Mouse (Mus musculus) macrophage (primary cell): Measurements from ENCODE around the gene Wbp11. TPM values are rescaled to one million over a fixed set of nuclear protein-coding genes. Genes with fewer than 3 reads are reported as not detected.
A peak's percentile ranks its signal among the peaks of the same experiment; 100 is the strongest.

Experiments
- H3K27ac ChIP-seq: fragments of 350-480 bp; formaldehyde crosslinking; 2 replicates; pipeline ENCODE4 v1.9.0; 2021
- H3K36me3 ChIP-seq: fragments of 350-480 bp; formaldehyde crosslinking; 2 replicates; pipeline ENCODE4 v1.9.0; 2021; ENCODE audit errors: inconsistent target
- H3K4me3 ChIP-seq: fragments of 350-480 bp; formaldehyde crosslinking; 2 replicates; pipeline ENCODE4 v1.9.0; 2021; ENCODE audit errors: inconsistent target
- H3K79me2 ChIP-seq: fragments of 350-480 bp; formaldehyde crosslinking; 2 replicates; pipeline ENCODE4 v1.9.0; 2021; ENCODE audit errors: inconsistent target
- WGBS: methylation state at CpG from one replicate; pipeline ENCODE4 v1.1.7; 2026; ENCODE audit warnings: inconsistent platforms; ENCODE audit not compliant: missing documents; 5-methylcytosine and 5-hydroxymethylcytosine counted together
- polyA plus RNA-seq: library from polyadenylated mRNA; stranded (reverse); fragments of 250-400 nt; gene quantifications from 3 replicates; pipeline ENCODE4 v1.2.4, GENCODE M21; 2018; ENCODE audit warnings: inconsistent platforms

Wbp11 gene
- polyA plus RNA-seq, 1 experiment from 2014 or later: 198 TPM

GRCm38 (mm10) chr6:136820381-136820780, 7.7 kb downstream of the Wbp11 start:
- Histone ChIP-seq H3K4me3 (no peak overlapping the region), H3K36me3 (peaks cover 86% of the 10 kb centered on the region), H3K79me2 (peaks cover 90% of the 10 kb centered on the region), H3K27ac (no peak overlapping the region)
- WGBS: 94% methylated on average over 21 of the region's 21 CpGs

- WGBS: 90% methylated on average over 3 of the region's 3 CpGs
- Histone ChIP-seq H3K36me3 (peaks cover 82% of the 10 kb centered on the region), H3K27ac (no peak overlapping the region), H3K4me3 (no peak overlapping the region), H3K79me2 (peaks cover 70% of the 10 kb centered on the region)
Observed at GRCm38 (mm10) chr6:136817549-136817948, 10.5 kb downstream of the Wbp11 start.

- H3K4me3 ChIP-seq: no peak overlapping the region
- H3K36me3 ChIP-seq: peaks cover 75% of the 10 kb centered on the region
- peaks cover 68% of the 10 kb centered on the region for H3K79me2 ChIP-seq
- 95% methylated on average over 16 of the region's 21 CpGs for WGBS
- H3K27ac ChIP-seq: no peak overlapping the region
Observed at GRCm38 (mm10) chr6:136816826-136817225, 11.2 kb downstream of the Wbp11 start.

GRCm38 (mm10) chr6:136815381-136815780, 12.7 kb downstream of the Wbp11 start:
- Histone ChIP-seq H3K79me2 (peaks cover 68% of the 10 kb centered on the region), H3K4me3 (no peak overlapping the region), H3K36me3 (peaks cover 60% of the 10 kb centered on the region), H3K27ac (no peak overlapping the region)
- 55% methylated on average over 7 of the region's 7 CpGs for WGBS

GRCm38 (mm10) chr6:136813117-136813516, 14.9 kb downstream of the Wbp11 start:
- peaks cover 39% of the 10 kb centered on the region for H3K36me3 ChIP-seq
- no peak overlapping the region for H3K27ac ChIP-seq
- H3K79me2 ChIP-seq: peaks cover 66% of the 10 kb centered on the region
- no peak overlapping the region for H3K4me3 ChIP-seq
- 57% methylated on average over 4 of the region's 4 CpGs for WGBS

GRCm38 (mm10) chr6:136811196-136811595, 16.8 kb downstream of the Wbp11 start:
- 92% methylated on average over 10 of the region's 10 CpGs for WGBS
- Histone ChIP-seq H3K36me3 (peaks cover 23% of the 10 kb centered on the region; the same call in 1 of the 2 replicates), H3K79me2 (peaks cover 52% of the 10 kb centered on the region), H3K27ac (no peak overlapping the region), H3K4me3 (no peak overlapping the region)

GRCm38 (mm10) chr6:136809673-136810072, 18.4 kb downstream of the Wbp11 start:
- Histone ChIP-seq H3K79me2 (peaks cover 43% of the 10 kb centered on the region), H3K4me3 (peak overlapping the region; percentile 90), H3K36me3 (peaks cover 13% of the 10 kb centered on the region; the same call in 1 of the 2 replicates), H3K27ac (peak overlapping the region; percentile 92)
- 23% methylated on average over 13 of the region's 13 CpGs for WGBS

- H3K4me3 ChIP-seq: peak overlapping the region; percentile 90
- H3K36me3 ChIP-seq: peaks cover 7% of the 10 kb centered on the region; the same call in 1 of the 2 replicates
- H3K79me2 ChIP-seq: peaks cover 40% of the 10 kb centered on the region
- H3K27ac ChIP-seq: peak overlapping the region; percentile 92
- WGBS: 0% methylated on average over 14 of the region's 14 CpGs
Observed at GRCm38 (mm10) chr6:136809077-136809476, 19.0 kb downstream of the Wbp11 start.

- under 1% methylated on average over 28 of the region's 28 CpGs for WGBS
- peaks cover 40% of the 10 kb centered on the region for H3K79me2 ChIP-seq
- H3K36me3 ChIP-seq: peaks cover 3% of the 10 kb centered on the region; the same call in 1 of the 2 replicates
- H3K27ac ChIP-seq: peak overlapping the region; percentile 92
- H3K4me3 ChIP-seq: peak overlapping the region; percentile 90
Observed at GRCm38 (mm10) chr6:136808631-136809046, 19.4 kb downstream of the Wbp11 start.

- H3K36me3 ChIP-seq: no peaks in the 10 kb centered on the region; the same call in 1 of the 2 replicates
- peak within 1 kb of the TSS; percentile 90 for H3K4me3 ChIP-seq
- H3K27ac ChIP-seq: peak within 1 kb of the TSS; percentile 92
- H3K79me2 ChIP-seq: peaks cover 40% of the 10 kb centered on the region
- WGBS: under 1% methylated on average over 34 of the region's 34 CpGs
Observed at GRCm38 (mm10) chr6:136808014-136808417, 20.0 kb downstream of the Wbp11 start, which contains the start of gene H2afj. Gene H2afj, plus strand, starts transcription at chr6:136808244.

GRCm38 (mm10) chr6:136807395-136808013, 20.5 kb downstream of the Wbp11 start:
- Histone ChIP-seq H3K36me3 (no peaks in the 10 kb centered on the region; the same call in 1 of the 2 replicates), H3K27ac (peak overlapping the region; percentile 72), H3K79me2 (peaks cover 40% of the 10 kb centered on the region), H3K4me3 (peak overlapping the region; percentile 33)
- 41% methylated on average over 15 of the region's 18 CpGs for WGBS

- H3K36me3 ChIP-seq: no peaks in the 10 kb centered on the region; the same call in 1 of the 2 replicates
- H3K4me3 ChIP-seq: no peak overlapping the region
- 95% methylated on average over 5 of the region's 5 CpGs for WGBS
- peaks cover 35% of the 10 kb centered on the region for H3K79me2 ChIP-seq
- no peak overlapping the region for H3K27ac ChIP-seq
Observed at GRCm38 (mm10) chr6:136806819-136807218, 21.2 kb downstream of the Wbp11 start.

GRCm38 (mm10) chr6:136805409-136805775, 22.6 kb downstream of the Wbp11 start:
- peak overlapping the region; percentile 43 for H3K4me3 ChIP-seq
- H3K36me3 ChIP-seq: no peaks in the 10 kb centered on the region; the same call in 1 of the 2 replicates
- peaks cover 21% of the 10 kb centered on the region for H3K79me2 ChIP-seq
- H3K27ac ChIP-seq: peak overlapping the region; percentile 92
- WGBS: no CpG with 5 or more reads among the region's 1 CpGs

GRCm38 (mm10) chr6:136804705-136805408, 23.2 kb downstream of the Wbp11 start:
- H3K79me2 ChIP-seq: peaks cover 16% of the 10 kb centered on the region
- H3K27ac ChIP-seq: peak overlapping the region; percentile 92
- peak overlapping the region; percentile 43 for H3K4me3 ChIP-seq
- H3K36me3 ChIP-seq: no peaks in the 10 kb centered on the region
- 2% methylated on average over 9 of the region's 9 CpGs for WGBS
